Mouse (Mus musculus) liver, postnatal 0 days (tissue): ENCODE data around the gene Dpep3. TPM values are rescaled to one million over a fixed set of nuclear protein-coding genes. Genes with fewer than 3 reads are reported as not detected.
A peak's percentile ranks its signal among the peaks of the same experiment; 100 is the strongest.

ENCODE experiments used
- ATAC-seq: fragments of 200-750 bp; cut with Nextera tagmentation; 2 replicates; pipeline ENCODE4 v1.8.0; 2017; ENCODE audit warnings: mild to moderate bottlenecking, moderate library complexity
- DNase-seq: peaks from one replicate; pipeline ENCODE4 v3.0.0-alpha.2; 2016
- H3K27ac ChIP-seq: fragments of 300-500 bp; sonication (generic); 2 replicates; pipeline ENCODE4 v1.5.1; 2014; ENCODE audit warnings: antibody characterized with exemption, moderate library complexity, mild to moderate bottlenecking, low read depth
- H3K27me3 ChIP-seq: fragments of 300-500 bp; sonication (generic); 2 replicates; pipeline ENCODE4 v1.6.1; 2014; ENCODE audit warnings: low read length, control low read depth, mixed read lengths; ENCODE audit not compliant: insufficient read depth
- H3K36me3 ChIP-seq: fragments of 300-500 bp; sonication (generic); replicated peaks from 2 replicates; pipeline ENCODE4 v1.6.1; 2014; ENCODE audit warnings: mild to moderate bottlenecking, control low read depth, low read length, moderate library complexity, mixed read lengths; ENCODE audit not compliant: insufficient read depth
- H3K4me1 ChIP-seq: fragments of 300-500 bp; sonication (generic); 2 replicates; pipeline ENCODE4 v1.6.1; 2014; ENCODE audit warnings: antibody characterized with exemption, mild to moderate bottlenecking, control low read depth; ENCODE audit not compliant: insufficient read depth
- H3K4me2 ChIP-seq: fragments of 300-500 bp; sonication (generic); 2 replicates; pipeline ENCODE4 v1.6.1; 2014; ENCODE audit warnings: low read depth, mild to moderate bottlenecking, low read length, moderate library complexity, mixed read lengths
- H3K4me3 ChIP-seq: fragments of 300-500 bp; sonication (generic); 2 replicates; pipeline ENCODE4 v1.5.1; 2014; ENCODE audit warnings: low read depth, low read length
- H3K9ac ChIP-seq: fragments of 300-500 bp; sonication (generic); replicated peaks from 2 replicates; pipeline ENCODE4 v1.6.1; 2014; ENCODE audit warnings: mild to moderate bottlenecking, moderate library complexity
- H3K9me3 ChIP-seq: fragments of 300-500 bp; sonication (generic); 2 replicates; pipeline ENCODE4 v1.6.1; 2016; ENCODE audit warnings: mild to moderate bottlenecking, control low read depth, low read length, mixed read lengths
- CTCF ChIP-seq: sonication (generic); IDR thresholded peaks from 2 replicates; pipeline ENCODE4 v1.5.1; 2016; ENCODE audit warnings: antibody characterized with exemption, low read depth
- EP300 ChIP-seq: IDR thresholded peaks from 2 replicates; pipeline ENCODE4 v1.6.1; 2016; ENCODE audit warnings: antibody characterized with exemption, low read depth, mild to moderate bottlenecking
- WGBS: fragments of 180-500 bp; shearing (Covaris S2); extraction: QIAGEN DNeasy Blood & Tissue Kit; methylation state at CpG from one replicate; pipeline ENCODE4 v1.1.7; 2014; ENCODE audit not compliant: insufficient replicate concordance; 5-methylcytosine and 5-hydroxymethylcytosine counted together
- polyA plus RNA-seq: library from polyadenylated mRNA; unstranded; fragments of >200 nt; fragmentation: Nextera tagmentation; extraction: Ambion mirVana; gene quantifications from 2 replicates; pipeline ENCODE4 v1.2.1, GENCODE M21; 2015

The Dpep3 gene
- polyA plus RNA-seq, 1 experiment from 2014 or later = not detected

DNA sequence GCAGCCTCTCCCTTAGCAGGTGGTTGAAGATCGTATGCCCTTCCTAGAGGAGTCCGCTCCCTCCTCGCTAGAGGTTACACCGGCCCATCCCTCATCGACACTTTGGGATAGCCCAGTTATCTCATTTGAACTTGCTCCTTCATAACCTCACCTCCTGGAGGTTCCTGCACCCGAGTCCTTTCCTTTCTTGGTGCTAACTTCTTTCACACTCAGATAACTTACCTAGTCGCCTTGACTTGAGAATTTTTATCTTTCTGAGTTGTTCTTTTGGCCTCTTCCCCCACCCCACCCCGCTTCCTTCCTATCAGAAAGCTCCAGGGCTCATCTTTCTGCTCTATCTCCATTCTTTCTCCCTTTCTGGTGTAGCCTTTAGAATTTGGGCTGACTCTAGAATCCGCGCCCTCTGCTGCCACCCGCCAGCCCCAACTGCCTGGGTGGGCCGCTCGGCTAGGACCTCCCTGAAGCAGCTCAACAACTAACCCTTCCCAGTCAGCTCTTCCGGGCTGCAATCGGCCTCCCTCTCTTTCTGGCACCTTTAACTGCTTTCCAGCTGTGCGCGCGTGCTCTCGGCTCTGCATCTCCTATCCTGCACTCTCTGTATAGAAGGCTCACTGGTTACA is 12.4 kb downstream of the Dpep3 start:
- H3K4me1 ChIP-seq = peaks cover 24% of the 10 kb centered on the region
- 20% methylated on average over 19 of the region's 19 CpGs for WGBS
- ATAC-seq = peak; percentile 43

DNA sequence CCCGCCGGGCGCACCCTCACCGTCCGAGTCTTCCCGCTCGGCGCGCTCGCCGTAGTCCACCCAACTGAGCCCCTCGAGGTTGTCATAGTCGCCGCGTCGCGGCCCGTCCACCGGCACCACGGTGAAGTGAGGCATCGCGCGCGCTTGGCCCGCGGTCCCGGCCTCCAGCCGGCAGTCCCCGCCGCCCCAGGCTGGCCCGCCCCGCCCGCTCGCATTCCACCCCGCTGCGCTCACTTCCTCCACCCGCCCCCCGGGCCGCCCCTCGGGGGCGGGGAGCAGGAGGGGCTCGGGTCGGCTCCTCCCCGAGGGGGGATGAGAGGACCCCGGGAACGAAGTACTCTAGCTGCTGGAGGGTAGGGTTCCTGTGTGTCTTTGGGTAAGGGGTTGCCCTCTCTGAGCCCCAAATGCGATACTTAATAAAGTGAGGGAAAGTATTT is 13.3 kb downstream of the Dpep3 start, which contains the start of gene Slc12a4:
Gene Slc12a4 (minus strand): TSS at position 193 of the 437 bp plus-strand sequence.
- Histone ChIP-seq H3K27ac (peak within 1 kb of the TSS; percentile 80), H3K4me2 (peak within 1 kb of the TSS; percentile 100), H3K9me3 (no peaks in the 10 kb centered on the region), H3K36me3 (no peaks in the 10 kb centered on the region), H3K9ac (peak within 1 kb of the TSS; percentile 86), H3K4me1 (peaks cover 33% of the 10 kb centered on the region), H3K4me3 (peak within 1 kb of the TSS; percentile 78), H3K27me3 (0 out of 2 replicates have a peak, but pooled peaks cover 3% of the 10 kb centered on the region)
- TF ChIP-seq CTCF = no peak
- no peak for TF ChIP-seq EP300
- ATAC-seq = peak; percentile 81
- DNase-seq = peak; percentile 85
- WGBS = 3% methylated on average over 45 of the region's 47 CpGs

More for the DNA sequence above, 12.4 kb downstream of the Dpep3 start:
- Histone ChIP-seq H3K27me3 (0 out of 2 replicates have a peak, but pooled peaks cover 3% of the 10 kb centered on the region), H3K27ac (peak overlapping the region; percentile 80), H3K36me3 (no peaks in the 10 kb centered on the region), H3K4me2 (peak overlapping the region; percentile 100), H3K4me3 (peak overlapping the region; percentile 78), H3K9me3 (no peaks in the 10 kb centered on the region), H3K9ac (peak overlapping the region; percentile 8; the same call in 1 of the 2 replicates)
- TF ChIP-seq CTCF = no peak
- TF ChIP-seq EP300 = peak; percentile 71
- DNase-seq = peak; percentile 47

DNA sequence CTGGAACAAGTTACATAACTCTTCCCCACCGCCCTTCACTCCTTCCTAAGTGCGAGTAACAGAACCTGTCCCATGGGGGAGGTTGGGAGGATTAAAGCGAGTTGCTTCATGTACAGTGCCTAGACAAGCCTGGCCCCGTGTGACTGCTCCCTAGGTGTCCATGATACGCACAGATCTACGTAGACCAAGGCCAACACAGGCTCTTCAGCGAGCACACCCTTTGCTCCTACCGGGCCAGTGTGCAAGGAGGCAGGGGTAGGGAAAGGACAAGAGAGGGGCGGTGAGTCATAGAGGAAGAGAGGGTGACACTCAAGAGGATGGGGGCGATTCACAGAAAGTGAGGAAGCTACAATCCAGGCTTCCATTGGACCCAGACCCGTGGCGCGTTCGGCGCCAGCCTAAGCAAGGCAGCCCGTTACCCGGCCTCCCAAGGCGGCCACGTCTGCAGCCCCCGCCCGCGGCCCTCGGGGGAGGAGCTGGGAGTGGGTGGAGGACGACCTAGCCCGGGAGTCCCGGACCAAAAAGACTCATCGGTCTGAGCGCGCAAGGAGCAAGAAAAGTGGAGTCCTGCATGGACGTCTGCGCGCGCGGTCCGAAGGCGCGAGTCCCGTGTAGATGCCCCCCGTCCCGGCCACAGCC is 13.8 kb downstream of the Dpep3 start:
- Histone ChIP-seq H3K4me1 (peaks cover 33% of the 10 kb centered on the region), H3K9me3 (no peaks in the 10 kb centered on the region), H3K9ac (peak overlapping the region; percentile 86), H3K36me3 (no peaks in the 10 kb centered on the region), H3K27ac (peak overlapping the region; percentile 80), H3K4me2 (peak overlapping the region; percentile 100), H3K27me3 (0 out of 2 replicates have a peak, but pooled peaks cover 3% of the 10 kb centered on the region), H3K4me3 (peak overlapping the region; percentile 78)
- peak; percentile 48 for ATAC-seq
- TF ChIP-seq CTCF (no peak), EP300 (no peak)
- peak; percentile 55 for DNase-seq
- WGBS = 2% methylated on average over 31 of the region's 40 CpGs

DNA sequence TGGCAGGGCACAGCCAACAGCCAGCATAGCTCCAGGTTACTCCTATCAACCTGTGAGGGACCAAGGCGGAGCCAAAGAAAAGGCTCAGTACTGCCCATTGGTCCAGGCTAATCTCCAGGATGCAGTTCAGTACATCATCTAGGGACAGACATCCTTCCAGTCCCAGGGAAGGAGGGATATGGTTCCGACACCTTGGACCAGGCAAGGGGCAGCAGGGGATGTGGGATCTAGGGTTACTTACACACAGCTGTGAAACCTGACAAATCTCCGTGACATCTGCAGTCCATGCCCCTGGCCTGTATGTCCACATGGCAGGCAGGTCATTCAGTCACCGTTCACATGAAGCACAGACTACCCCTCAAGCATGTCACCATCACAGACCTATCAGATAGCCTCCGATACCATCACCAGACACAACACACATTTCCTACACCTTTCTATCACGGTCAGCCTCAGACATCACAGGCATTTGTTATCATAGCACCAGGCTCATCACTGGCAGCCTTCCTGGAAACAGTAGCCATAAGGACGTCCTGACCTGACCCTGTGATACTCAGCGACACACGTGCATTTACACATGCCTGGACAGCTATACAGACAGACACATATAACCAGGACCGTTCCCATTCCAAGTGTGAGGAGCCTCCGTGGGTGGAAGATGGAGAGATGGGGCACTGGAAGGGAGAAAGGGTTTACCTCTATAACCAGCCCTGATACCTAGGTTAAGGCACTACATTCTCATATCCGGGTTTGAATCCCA is 14.5 kb downstream of the Dpep3 start:
- no peaks in the 10 kb centered on the region for H3K9me3 ChIP-seq
- 59% methylated on average over 12 of the region's 12 CpGs for WGBS
- no peak for DNase-seq
- H3K4me1 ChIP-seq = peaks cover 33% of the 10 kb centered on the region
- H3K36me3 ChIP-seq = no peaks in the 10 kb centered on the region
- no peak for ATAC-seq
- H3K27me3 ChIP-seq = 0 out of 2 replicates have a peak, but pooled peaks cover 3% of the 10 kb centered on the region
- peak overlapping the region; percentile 86; the same call in 1 of the 2 replicates for H3K9ac ChIP-seq
- H3K4me2 ChIP-seq = peak overlapping the region; percentile 100
- H3K4me3 ChIP-seq = peak overlapping the region; percentile 78
- TF ChIP-seq EP300 = no peak
- no peak for TF ChIP-seq CTCF
- H3K27ac ChIP-seq = no peak overlapping the region

DNA sequence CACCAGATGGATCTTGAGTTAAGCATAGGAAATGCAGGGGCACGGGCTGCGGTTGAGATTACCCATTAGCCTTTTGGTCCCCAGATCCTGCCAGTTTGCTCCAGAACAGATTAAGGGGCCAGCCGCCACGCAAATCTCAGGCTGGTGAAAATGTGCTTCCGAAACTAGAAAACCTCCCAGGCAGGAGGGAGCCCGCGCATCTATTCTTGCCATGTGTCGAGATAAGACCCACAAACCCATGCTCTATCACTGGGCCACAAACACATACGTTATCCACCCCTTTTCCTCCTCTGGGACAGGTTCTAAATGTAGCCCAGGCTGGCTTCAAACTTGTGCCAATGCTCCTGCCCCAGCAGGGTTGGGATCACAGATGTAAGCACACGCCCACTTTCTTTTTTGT is 17.7 kb downstream of the Dpep3 start:
- H3K36me3 ChIP-seq = no peaks in the 10 kb centered on the region; the same call in 1 of the 2 replicates
- peaks cover 27% of the 10 kb centered on the region for H3K4me1 ChIP-seq
- H3K9ac ChIP-seq = no peak overlapping the region
- ATAC-seq (no peak), DNase-seq (no peak)
- no peak overlapping the region for H3K27ac ChIP-seq
- H3K4me3 ChIP-seq = no peak overlapping the region
- TF ChIP-seq CTCF = no peak
- peak; percentile 63; the same call in 1 of the 2 replicates for TF ChIP-seq EP300
- 60% methylated on average over 10 of the region's 10 CpGs for WGBS
- H3K4me2 ChIP-seq = peak overlapping the region; percentile 54
- H3K9me3 ChIP-seq = no peaks in the 10 kb centered on the region
- H3K27me3 ChIP-seq = no peaks in the 10 kb centered on the region
